Mouse (Mus musculus): ENCODE measurements at regions not wholly inside any gene's neighbourhood (a gene's known extent, or its start where the extent isn't known, plus 50 kb on each side); places are given as distances from the start of the nearest gene placed in this dataset.
A peak's percentile ranks its signal among the peaks of the same experiment; 100 is the strongest.
"Not testable (repeated sequence)": the region's sequence is repeated elsewhere in the genome, so short reads cannot be mapped to it uniquely, and the experiment has no call there.

DNA sequence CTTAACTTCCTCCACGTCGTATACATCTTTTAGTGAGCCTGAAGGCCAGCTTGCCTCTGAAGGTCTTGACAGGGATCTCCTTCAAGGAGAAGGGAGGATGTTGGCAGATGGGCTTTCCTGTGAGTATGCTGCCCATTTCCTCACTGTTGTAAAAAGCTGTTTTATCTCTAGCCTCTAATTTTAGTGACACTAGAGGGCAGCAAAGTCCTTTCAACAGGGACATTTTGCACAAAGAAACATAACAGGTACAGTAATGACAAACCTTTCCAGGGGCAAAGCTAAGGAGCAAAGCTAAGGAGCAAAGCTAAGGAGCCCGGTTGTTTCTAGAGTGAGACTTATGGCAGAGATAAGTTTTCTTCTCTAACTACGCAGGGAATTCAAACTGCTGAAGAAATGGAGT lies 59.0 kb upstream of the Kbtbd8 start:
- Histone ChIP-seq H3K27ac (replicated peaks; ENCODE audit: low read depth, low read length) (no peak overlapping the region), H3K4me3 (ENCODE audit: insufficient read depth, low read depth, low read length) (no peak overlapping the region), H3K4me1 (ENCODE audit: control insufficient read depth, insufficient read depth, insufficient read length, low read length) (no peaks in the 10 kb centered on the region)

DNA sequence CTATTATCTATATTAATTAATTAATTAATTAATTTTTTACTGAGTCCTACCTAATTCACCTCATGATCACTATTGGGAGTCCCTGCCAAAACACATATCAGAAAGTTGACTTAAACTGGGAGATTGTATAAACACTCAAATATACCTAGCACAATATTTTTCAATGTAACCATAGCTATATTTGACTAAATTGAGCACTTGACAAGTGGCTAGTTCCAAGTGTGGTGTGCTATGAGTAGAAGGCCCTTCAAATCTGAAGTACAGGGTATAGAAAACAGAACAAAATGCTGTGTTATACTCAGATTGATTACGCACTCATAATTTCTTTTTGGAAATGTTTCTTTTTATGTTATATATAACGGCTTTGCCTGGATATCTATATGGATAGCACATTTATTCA lies 60.8 kb upstream of the Kbtbd8 start:
- H3K27ac ChIP-seq (replicated peaks; ENCODE audit: low read depth, low read length) = no peak overlapping the region

DNA sequence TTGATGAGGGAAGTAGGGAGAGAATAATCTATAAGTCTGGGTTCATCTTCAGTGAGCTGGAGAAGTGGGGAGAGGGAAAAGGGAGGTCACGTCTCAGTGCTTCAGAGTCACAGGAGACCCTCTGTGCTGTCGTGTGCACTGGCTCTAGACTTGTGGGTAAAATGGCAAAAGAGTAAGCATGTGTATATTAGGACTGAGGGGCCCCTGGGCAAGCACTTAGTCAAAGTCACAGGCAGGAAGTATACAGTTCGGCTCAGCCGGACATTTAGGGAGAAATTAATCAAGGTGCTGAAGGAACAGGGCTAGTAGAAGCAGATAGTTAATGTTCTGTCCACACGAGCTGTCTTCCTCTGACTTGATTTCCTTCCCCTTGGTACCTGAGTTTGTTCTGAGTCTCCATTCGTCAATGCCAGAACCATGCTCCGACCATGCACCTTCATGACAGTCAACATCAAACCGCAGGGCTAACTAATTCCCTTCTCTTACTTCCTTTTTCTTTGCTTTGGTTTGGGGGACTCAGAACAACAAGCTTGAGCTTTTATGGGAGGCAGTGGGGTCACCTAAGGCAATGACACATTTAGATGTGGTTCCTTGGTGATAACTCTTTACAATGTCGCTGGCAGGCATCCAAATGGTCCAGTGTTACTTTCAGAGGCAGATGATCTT lies 63.2 kb upstream of the Kbtbd8 start:
- Histone ChIP-seq H3K4me1 (ENCODE audit: control insufficient read depth, insufficient read depth, insufficient read length, low read length) (no peaks in the 10 kb centered on the region), H3K4me3 (ENCODE audit: insufficient read depth, low read depth, low read length) (no peak overlapping the region), H3K27ac (replicated peaks; ENCODE audit: low read depth, low read length) (no peak overlapping the region)

More for the DNA sequence above, 60.8 kb upstream of the Kbtbd8 start:
- H3K4me3 ChIP-seq (ENCODE audit: insufficient read depth, low read depth, low read length) = no peak overlapping the region
- no peaks in the 10 kb centered on the region for H3K4me1 ChIP-seq (ENCODE audit: control insufficient read depth, insufficient read depth, insufficient read length, low read length)

DNA sequence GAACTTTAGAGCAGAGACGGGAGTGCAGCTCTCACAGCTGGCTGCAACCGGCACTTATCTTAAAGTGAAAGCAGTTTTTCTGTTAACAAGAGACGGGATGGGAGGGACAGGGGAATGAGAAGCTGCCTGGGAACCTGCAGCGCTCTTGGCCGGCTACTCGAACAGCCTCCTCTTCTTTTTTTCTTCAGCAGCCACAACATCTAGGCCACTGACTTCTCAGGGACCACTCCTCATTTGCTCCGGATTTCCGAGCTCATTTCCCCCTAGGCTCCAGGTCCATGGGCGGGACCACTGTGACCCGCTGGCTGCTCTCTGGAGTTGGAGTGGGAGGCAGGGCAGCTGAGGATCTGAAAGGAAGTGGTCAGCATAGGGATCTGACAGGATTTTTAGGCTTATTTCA lies 75.7 kb upstream of the Kbtbd8 start:
- H3K27ac ChIP-seq (replicated peaks; ENCODE audit: low read depth, low read length); H3K4me3 ChIP-seq (ENCODE audit: insufficient read depth, low read depth, low read length); H3K4me1 ChIP-seq (ENCODE audit: control insufficient read depth, insufficient read depth, insufficient read length, low read length): not testable (repeated sequence)

DNA sequence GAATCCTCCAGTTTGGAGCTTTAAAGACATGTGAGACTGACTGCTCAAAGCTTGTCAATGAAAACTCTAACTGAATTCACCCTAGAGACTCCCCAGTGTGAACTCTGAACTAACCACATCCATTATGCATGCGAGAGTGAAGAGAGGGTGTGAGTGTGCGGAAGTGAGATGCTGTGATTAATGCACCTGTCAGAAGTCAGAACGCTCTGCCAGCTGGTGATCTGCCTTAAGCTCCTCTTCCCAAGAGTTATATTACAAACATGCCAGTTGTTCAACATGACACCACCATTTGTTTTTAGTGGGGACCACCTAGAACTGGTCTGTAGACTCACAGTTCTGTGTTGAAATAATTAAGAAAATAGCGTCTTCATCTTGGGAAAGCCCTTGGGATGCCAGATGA lies 92.8 kb upstream of the Kbtbd8 start:
- no peak overlapping the region for H3K4me3 ChIP-seq (ENCODE audit: insufficient read depth, low read depth, low read length)
- H3K27ac ChIP-seq (replicated peaks; ENCODE audit: low read depth, low read length) = no peak overlapping the region
- no peaks in the 10 kb centered on the region for H3K4me1 ChIP-seq (ENCODE audit: control insufficient read depth, insufficient read depth, insufficient read length, low read length)

DNA sequence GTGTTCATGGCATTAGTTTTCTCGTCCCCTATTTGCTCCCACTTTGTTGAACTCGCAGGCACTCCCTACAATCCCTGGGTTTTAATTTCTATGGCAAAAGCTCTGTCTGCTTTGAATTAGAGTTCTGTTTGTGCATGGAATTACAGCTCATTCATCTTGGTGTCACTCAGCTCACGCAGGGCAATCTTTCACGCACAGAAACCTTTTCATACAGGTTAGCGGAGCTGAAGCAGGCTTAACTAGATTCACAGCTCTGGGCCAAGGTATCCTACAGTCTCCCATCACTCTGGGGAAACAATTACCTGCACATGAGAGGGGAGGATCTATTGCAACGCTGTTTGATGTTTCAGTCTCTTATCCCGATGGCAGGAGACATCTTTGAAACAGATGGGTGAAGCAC lies 95.3 kb upstream of the Kbtbd8 start:
- H3K4me3 ChIP-seq (ENCODE audit: insufficient read depth, low read depth, low read length) = no peak overlapping the region
- H3K27ac ChIP-seq (replicated peaks; ENCODE audit: low read depth, low read length) = no peak overlapping the region
- H3K4me1 ChIP-seq (ENCODE audit: control insufficient read depth, insufficient read depth, insufficient read length, low read length) = peaks cover 4% of the 10 kb centered on the region; the same call in 1 of the 2 replicates

DNA sequence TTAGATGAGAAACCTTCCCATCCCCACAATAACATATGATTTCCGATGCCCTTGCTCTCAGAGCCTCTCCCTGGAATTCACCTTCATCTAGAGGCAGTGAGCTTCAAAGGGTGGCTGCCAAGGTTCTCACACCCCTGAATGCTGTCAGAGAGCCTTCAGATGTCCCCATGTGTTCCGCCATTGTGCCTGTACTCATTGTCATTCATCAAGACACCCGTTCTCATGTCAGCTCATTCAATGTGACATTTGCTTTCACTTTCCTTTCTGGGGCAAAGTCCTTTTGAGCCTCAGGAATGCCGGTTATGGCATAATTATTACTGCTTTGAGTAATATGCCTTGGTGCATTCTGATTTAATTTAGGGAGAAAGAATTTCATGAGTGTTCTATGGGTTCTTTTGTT lies 99.1 kb upstream of the Kbtbd8 start:
- Histone ChIP-seq H3K27ac (replicated peaks; ENCODE audit: low read depth, low read length) (0 out of 2 replicates have a peak overlapping the region, but pooled peaks have one; percentile 35), H3K4me3 (ENCODE audit: insufficient read depth, low read depth, low read length) (peak overlapping the region; percentile 40), H3K4me1 (ENCODE audit: control insufficient read depth, insufficient read depth, insufficient read length, low read length) (peaks cover 4% of the 10 kb centered on the region; the same call in 1 of the 2 replicates)

DNA sequence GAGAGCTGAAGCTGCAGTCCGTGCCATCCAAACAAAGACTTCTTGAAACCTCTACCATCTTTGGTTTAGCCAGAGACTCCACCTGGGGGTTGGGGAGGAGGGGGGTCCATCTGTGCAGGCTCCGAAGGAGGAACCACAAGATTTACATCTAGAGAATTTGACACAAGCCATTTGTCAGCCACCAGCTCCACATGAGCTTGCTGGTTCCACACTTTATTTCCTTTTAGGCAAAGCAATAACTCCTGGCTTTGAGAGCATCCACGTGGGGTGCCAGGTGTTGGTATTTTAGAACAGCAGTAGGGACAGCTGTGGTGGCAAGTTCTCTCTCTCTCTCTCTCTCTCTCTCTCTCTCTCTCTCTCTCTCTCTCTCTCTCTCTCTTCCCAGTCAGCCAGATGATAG lies 99.6 kb upstream of the Kbtbd8 start:
- peaks cover 4% of the 10 kb centered on the region; the same call in 1 of the 2 replicates for H3K4me1 ChIP-seq (ENCODE audit: control insufficient read depth, insufficient read depth, insufficient read length, low read length)
- no peak overlapping the region for H3K27ac ChIP-seq (replicated peaks; ENCODE audit: low read depth, low read length)
- 0 out of 2 replicates have a peak overlapping the region, but pooled peaks have one; percentile 40 for H3K4me3 ChIP-seq (ENCODE audit: insufficient read depth, low read depth, low read length)

DNA sequence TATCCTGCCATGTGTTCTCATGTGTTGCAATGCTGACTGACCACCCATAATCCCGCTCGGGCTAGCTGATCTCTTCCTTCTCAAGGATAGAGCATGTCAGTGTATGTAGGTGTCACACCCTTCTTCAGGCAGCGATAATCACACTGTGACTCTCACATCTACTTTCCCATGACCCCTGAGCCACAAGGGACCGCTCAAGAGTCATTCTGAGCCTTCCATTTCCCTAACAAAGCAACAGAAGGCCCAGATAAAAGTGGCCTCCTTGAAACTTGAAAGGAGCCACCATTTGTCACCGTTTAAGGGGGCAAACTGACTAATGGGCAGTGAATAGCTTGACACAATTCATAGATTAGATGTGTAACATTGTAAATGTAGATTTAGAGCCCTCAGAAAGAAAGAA lies 103.9 kb upstream of the Kbtbd8 start:
- peaks cover 4% of the 10 kb centered on the region; the same call in 1 of the 2 replicates for H3K4me1 ChIP-seq (ENCODE audit: control insufficient read depth, insufficient read depth, insufficient read length, low read length)
- H3K4me3 ChIP-seq (ENCODE audit: insufficient read depth, low read depth, low read length) = no peak overlapping the region
- no peak overlapping the region for H3K27ac ChIP-seq (replicated peaks; ENCODE audit: low read depth, low read length)

DNA sequence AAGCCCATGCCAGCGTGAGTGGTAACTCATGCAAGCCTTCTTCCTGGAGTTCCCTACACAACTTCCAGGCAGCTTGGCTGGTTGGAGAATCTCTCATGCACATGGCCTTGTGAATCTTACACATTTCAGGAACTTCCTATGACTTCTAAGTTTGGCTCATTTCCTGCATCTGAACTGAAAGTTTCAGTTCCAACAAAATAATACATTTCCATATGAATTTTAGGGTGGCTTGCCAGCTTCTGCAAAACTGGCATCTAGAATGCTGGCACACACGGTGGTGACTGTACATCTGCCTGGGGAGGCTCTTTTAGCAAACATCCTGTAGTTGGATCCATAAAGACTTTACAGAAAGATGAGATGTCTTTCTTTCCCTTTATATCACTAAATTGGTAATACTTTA lies 110.6 kb upstream of the Kbtbd8 start:
- Histone ChIP-seq H3K4me1 (ENCODE audit: control insufficient read depth, insufficient read depth, insufficient read length, low read length) (peaks cover 4% of the 10 kb centered on the region; the same call in 1 of the 2 replicates), H3K4me3 (ENCODE audit: insufficient read depth, low read depth, low read length) (no peak overlapping the region), H3K27ac (replicated peaks; ENCODE audit: low read depth, low read length) (no peak overlapping the region)

DNA sequence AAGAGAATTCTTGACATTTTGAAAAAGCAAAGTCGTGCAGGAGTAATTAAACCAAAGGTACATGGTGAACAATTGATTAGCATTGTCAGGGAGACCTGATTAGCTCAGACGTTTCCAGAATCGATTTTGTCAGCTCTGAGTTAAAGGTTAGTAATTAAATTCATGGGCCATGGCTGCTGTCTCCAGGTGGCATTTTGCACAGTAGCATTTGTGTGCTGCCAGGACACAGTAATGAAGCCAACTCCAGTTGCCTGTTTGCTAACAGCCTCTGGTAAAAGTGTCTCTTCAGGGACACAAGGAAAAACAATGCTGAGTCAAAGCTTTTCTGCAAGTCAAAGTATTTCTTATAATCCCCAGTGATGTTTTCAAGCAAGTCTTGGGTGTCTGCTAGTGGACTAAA lies 113.3 kb upstream of the Kbtbd8 start:
- Histone ChIP-seq H3K27ac (replicated peaks; ENCODE audit: low read depth, low read length) (peak overlapping the region; percentile 50; the same call in 1 of the 2 replicates), H3K4me3 (ENCODE audit: insufficient read depth, low read depth, low read length) (no peak overlapping the region), H3K4me1 (ENCODE audit: control insufficient read depth, insufficient read depth, insufficient read length, low read length) (peaks cover 10% of the 10 kb centered on the region)

DNA sequence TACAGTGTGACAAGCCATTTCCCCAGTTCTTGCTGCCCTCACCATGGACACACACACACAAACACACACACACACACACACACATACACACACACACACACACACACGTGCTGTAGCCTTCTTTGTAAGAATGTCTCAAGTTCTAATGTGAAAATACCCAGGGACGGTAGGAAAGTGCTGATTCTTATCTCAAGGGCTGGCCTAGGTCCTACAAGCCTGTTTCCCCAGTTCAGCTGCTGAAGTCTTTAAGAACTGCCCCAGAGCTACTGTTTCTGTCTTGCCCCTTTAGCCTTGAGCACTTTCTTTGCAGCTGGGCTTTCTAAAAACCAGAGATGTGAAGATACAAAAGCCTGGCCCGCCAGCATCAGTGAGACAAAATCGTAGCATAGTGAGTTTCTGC lies 117.5 kb upstream of the Kbtbd8 start:
- H3K4me1 ChIP-seq (ENCODE audit: control insufficient read depth, insufficient read depth, insufficient read length, low read length) = peaks cover 10% of the 10 kb centered on the region
- no peak overlapping the region for H3K4me3 ChIP-seq (ENCODE audit: insufficient read depth, low read depth, low read length)
- H3K27ac ChIP-seq (replicated peaks; ENCODE audit: low read depth, low read length) = peak overlapping the region; percentile 22; the same call in 1 of the 2 replicates

DNA sequence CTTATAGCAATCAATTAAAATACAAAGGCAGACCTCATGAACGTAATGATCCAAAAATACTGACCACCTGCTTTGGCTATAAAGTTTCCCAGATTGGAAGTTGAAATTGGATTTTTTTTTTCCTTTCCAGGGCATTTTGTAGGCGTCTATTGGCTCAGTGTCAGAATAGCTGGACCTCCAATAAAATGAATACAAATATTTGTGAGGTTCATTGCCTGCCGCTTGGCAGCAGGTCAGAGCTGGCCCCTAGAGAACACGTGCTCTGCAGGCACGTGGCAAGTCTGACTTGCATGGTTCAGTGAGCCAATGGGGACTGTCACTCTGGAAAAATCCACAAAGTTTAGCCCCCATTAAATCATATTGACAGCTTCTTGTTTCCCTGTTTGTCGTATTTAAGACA lies 118.0 kb upstream of the Kbtbd8 start:
- no peak overlapping the region for H3K4me3 ChIP-seq (ENCODE audit: insufficient read depth, low read depth, low read length)
- peaks cover 10% of the 10 kb centered on the region for H3K4me1 ChIP-seq (ENCODE audit: control insufficient read depth, insufficient read depth, insufficient read length, low read length)
- 0 out of 2 replicates have a peak overlapping the region, but pooled peaks have one; percentile 22 for H3K27ac ChIP-seq (replicated peaks; ENCODE audit: low read depth, low read length)

DNA sequence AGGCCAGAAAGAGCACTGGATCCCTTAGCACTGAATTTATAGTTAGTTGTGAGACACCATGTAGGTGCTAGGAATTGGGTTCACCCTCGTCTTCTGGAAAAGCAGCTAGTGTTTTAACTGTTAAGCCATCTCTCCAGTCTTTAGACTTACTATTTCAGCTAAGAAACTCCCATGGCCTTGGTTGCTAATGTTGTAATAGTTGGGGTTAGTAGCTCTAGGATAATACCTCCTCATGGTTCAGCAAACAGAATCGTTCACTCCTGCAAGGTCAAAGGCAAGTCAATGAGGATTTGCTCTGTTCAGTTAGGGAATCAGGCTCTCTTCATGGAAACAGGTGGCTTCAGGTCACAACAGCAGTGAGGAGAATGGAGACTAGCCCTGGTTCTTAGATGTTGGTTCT lies 118.7 kb upstream of the Kbtbd8 start:
- peaks cover 10% of the 10 kb centered on the region for H3K4me1 ChIP-seq (ENCODE audit: control insufficient read depth, insufficient read depth, insufficient read length, low read length)
- no peak overlapping the region for H3K27ac ChIP-seq (replicated peaks; ENCODE audit: low read depth, low read length)
- H3K4me3 ChIP-seq (ENCODE audit: insufficient read depth, low read depth, low read length) = no peak overlapping the region

DNA sequence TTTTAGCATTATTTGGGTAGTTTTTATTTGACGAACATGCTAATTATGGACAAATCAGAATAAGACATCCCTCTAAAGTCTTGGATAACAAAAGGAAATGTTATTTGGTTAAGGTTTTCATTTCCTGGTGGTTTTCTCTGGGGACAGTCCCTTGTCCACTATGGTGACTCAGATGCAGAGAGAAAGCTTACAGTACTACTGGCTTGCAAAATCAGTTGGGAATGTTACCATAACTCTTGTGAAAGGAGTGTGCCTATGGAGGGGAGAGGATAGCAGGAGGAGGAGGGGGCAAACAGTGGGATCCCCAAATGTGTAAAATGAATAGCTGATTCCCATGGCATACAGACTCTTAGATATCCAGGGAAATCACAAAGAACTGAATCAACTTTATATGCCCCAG lies 122.7 kb upstream of the Kbtbd8 start:
- Histone ChIP-seq H3K27ac (replicated peaks; ENCODE audit: low read depth, low read length) (no peak overlapping the region), H3K4me1 (ENCODE audit: control insufficient read depth, insufficient read depth, insufficient read length, low read length) (peaks cover 1% of the 10 kb centered on the region), H3K4me3 (ENCODE audit: insufficient read depth, low read depth, low read length) (no peak overlapping the region)

DNA sequence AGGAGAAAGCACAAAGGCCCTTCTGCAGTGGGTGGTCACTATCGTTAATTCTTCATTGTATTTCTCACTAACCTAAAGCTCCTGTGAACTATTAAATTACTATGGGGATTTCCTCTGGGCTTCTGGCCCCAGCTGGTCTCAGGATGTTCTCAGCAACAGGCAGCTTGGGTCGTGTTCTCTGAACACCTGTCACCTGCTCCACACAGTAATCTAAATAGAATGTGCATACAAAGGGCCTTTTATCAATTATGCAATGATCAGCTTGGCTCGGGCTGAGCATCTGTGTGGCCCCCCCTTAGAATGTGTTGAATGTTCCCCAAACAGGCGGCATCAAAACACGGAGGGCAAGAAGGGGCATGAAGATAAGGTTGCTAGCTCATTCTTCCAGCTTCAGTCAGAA lies 129.6 kb upstream of the Kbtbd8 start:
- Histone ChIP-seq H3K27ac (replicated peaks; ENCODE audit: low read depth, low read length) (no peak overlapping the region), H3K4me3 (ENCODE audit: insufficient read depth, low read depth, low read length) (no peak overlapping the region)

More for the DNA sequence above, 129.6 kb upstream of the Kbtbd8 start:
- no peaks in the 10 kb centered on the region for H3K4me1 ChIP-seq (ENCODE audit: control insufficient read depth, insufficient read depth, insufficient read length, low read length)
